Mouse (Mus musculus) bone marrow macrophage, adult 2 months (primary cell): Measurements from ENCODE around the gene Anapc7.

Experiments
- CTCF ChIP-seq: IDR thresholded peaks from 2 replicates; pipeline ENCODE4 v1.5.1; 2012; ENCODE audit warnings: low read depth, mild to moderate bottlenecking, low read length, moderate library complexity
- POLR2A ChIP-seq: IDR thresholded peaks from 2 replicates; pipeline ENCODE4 v1.6.1; 2012; ENCODE audit warnings: mild to moderate bottlenecking, low read depth, low read length, borderline replicate concordance

DNA sequence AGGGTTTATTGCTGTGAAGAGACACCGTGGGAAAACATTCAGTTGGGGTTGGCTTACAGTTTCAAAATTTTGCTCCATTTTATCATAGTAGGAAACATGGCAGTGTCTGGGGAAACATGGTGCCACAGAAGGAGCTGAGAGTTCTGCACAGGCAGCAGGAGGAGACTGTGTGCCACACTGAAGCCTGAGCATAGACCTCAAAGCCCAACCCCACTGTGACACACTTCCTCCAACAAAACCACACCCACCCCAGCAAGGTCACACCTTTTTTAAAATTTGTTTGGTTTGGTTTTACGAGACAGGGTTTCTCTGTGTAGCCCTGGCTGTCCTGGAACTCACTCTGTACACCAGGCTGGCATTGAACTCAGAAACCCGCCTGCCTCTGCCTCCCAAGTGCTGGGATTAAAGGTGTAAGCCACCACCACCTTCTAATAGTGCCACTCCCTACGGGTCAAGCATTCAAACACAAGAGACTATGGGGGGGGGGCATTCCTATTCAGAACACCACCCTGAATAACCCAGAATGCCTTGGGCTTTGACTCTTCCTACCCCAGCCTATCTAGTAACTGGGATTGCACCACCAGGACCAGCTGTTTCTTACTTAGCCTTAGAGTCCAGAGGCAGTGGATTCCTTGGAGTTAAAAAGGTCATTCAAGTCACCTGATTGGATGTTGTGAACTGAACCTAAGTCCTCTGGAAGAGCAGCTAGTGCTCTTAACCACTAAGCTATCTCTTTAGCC, 8.7 kb downstream of the Anapc7 start:
- TF ChIP-seq CTCF (no peak), POLR2A (no peak)
